Mouse (Mus musculus): ENCODE measurements around the gene Samhd1. TPM values are rescaled to one million over a fixed set of nuclear protein-coding genes. Genes with fewer than 3 reads are reported as not detected.

The Samhd1 gene
- polyA plus RNA-seq, 1 experiment from 2014 or later = 25.6 TPM

DNA sequence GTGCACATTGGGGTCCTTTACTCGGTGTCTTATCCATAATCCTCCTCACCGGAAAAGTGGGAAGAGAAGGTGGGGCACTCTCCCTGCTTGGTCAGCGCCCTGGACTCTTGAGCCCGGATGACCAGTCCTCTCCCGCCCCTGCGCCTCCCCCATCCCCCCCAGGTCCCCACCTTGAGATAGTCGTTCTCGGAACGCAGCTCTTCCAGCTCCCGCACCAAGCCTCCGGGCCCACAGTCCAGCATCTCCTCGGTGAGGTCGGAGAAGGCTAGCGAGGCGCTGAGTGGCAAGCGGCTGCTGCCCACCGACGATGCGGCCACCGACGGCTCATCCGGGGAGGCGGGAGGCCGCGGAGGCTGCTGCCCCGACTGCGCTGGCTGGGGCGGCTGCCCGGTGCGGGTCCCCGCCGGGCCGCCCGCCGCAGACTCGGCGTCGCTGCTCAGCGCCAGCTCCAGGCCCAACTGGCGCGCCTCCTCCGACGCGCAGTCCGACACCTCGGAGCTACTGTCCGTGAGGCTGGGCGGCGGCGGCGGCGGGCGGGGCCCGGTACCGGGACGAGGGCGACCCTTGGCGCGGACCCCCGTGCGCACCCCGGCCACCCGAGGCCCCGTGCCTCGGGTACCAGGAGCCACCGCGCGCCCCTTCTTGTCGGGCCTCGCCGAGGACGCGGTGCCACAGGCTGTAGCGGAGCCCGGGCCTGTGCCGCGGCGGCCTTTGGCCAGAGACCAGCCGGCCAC lies 56.8 kb downstream of the Samhd1 start:
- no peaks in the 10 kb centered on the region for H3K27me3 ChIP-seq
- no peak for ATAC-seq (ENCODE audit: insufficient number of reproducible peaks, insufficient read depth, low FRiP score, low TSS enrichment, low read depth)
- H3K4me3 ChIP-seq (replicated peaks) = peak overlapping the region; percentile 99
- H3K4me1 ChIP-seq (replicated peaks) = peaks cover 50% of the 10 kb centered on the region
- under 1% methylated on average over 63 of the region's 79 CpGs for WGBS
- peak overlapping the region; percentile 99 for H3K27ac ChIP-seq
- peak overlapping the region; percentile 99 for H3K9ac ChIP-seq (replicated peaks)
- H3K9me3 ChIP-seq = no peaks in the 10 kb centered on the region
- H3K4me2 ChIP-seq = peak overlapping the region; percentile 76
- H3K36me3 ChIP-seq = peaks cover 9% of the 10 kb centered on the region

DNA sequence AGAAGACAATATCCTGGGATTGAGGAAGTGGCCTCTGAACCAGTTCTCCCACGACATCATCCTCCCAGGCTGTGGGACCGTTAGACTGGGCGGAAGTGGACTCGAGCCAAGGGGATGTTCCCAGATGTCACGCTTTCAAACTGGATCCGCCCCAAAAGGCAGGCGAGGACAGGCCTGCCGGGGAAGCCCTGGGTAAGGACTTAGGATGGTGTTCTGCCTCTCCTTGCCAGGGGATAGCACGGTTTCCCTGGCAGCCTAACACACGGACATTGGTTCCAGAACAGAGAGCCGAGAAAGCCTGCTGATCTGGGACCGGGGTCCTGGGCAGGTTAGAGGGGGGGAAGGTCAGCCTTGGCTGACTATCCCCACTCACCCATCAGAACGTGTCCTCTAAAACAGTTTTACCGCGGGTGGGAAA lies 57.4 kb downstream of the Samhd1 start:
- Histone ChIP-seq H3K4me1 (replicated peaks) (peaks cover 56% of the 10 kb centered on the region), H3K27me3 (no peaks in the 10 kb centered on the region), H3K36me3 (peaks cover 14% of the 10 kb centered on the region), H3K4me2 (peak overlapping the region; percentile 76), H3K27ac (peak overlapping the region; percentile 99; the same call in 1 of the 2 replicates), H3K9ac (replicated peaks) (peak overlapping the region; percentile 99), H3K4me3 (replicated peaks) (peak overlapping the region; percentile 99), H3K9me3 (no peaks in the 10 kb centered on the region)
- under 1% methylated on average over 15 of the region's 15 CpGs for WGBS
- ATAC-seq (ENCODE audit: insufficient number of reproducible peaks, insufficient read depth, low FRiP score, low TSS enrichment, low read depth) = no peak

DNA sequence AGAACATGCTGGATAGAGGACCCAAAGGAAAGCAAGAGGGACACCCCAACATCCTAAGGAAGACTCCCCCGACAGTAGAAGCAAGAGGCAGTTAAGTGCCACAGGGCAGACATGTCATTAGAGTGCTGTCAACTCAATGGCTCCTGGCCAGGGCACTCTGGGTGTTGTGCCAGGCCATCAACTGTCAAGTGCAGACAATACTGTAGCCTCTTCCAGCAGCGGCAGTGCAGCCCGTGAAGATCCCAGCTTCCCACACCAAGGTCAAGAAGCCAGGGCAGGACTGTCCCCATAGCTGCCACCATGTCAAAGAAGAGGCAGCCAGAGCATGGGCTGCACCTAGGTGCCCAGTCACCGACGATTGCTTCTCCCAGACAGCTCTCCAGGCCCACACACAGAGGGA lies 57.9 kb downstream of the Samhd1 start:
- 51% methylated on average over 5 of the region's 5 CpGs for WGBS
- no peak overlapping the region for H3K27ac ChIP-seq
- ATAC-seq (ENCODE audit: insufficient number of reproducible peaks, insufficient read depth, low FRiP score, low TSS enrichment, low read depth) = no peak

DNA sequence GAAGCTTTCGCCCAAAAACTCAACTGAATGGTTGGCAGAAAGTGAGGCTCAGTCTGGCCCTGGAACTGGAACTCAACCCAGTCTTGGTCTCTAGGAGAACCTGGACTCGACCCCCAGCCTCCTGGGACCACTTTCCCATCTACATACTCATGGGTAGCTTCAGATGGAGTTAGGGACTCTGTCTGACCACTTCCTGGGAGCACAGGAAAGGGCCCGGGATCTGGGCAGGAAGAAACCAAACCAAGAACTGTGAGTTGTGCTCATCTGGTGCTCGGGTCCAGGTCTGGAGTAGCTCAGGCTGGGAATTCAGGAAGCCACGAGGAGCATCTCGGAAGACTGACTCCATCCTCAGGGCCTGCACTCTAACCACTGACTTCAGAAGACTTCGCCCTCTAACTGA lies 58.5 kb downstream of the Samhd1 start:
- peaks cover 21% of the 10 kb centered on the region for H3K36me3 ChIP-seq
- H3K27ac ChIP-seq = no peak overlapping the region
- no peak for ATAC-seq (ENCODE audit: insufficient number of reproducible peaks, insufficient read depth, low FRiP score, low TSS enrichment, low read depth)
- H3K4me2 ChIP-seq = peak overlapping the region; percentile 76
- H3K9ac ChIP-seq (replicated peaks) = 0 out of 2 replicates have a peak overlapping the region, but pooled peaks have one; percentile 23
- peak overlapping the region; percentile 99 for H3K4me3 ChIP-seq (replicated peaks)
- H3K27me3 ChIP-seq = no peaks in the 10 kb centered on the region
- H3K9me3 ChIP-seq = no peaks in the 10 kb centered on the region
- 82% methylated on average over 7 of the region's 7 CpGs for whole genome bisulfite sequencing
- peaks cover 67% of the 10 kb centered on the region for H3K4me1 ChIP-seq (replicated peaks)

More for the DNA sequence above, 57.9 kb downstream of the Samhd1 start:
- Histone ChIP-seq H3K36me3 (peaks cover 19% of the 10 kb centered on the region), H3K4me3 (replicated peaks) (peak overlapping the region; percentile 99), H3K4me2 (peak overlapping the region; percentile 76), H3K27me3 (no peaks in the 10 kb centered on the region), H3K9ac (replicated peaks) (peak overlapping the region; percentile 99), H3K4me1 (replicated peaks) (peaks cover 61% of the 10 kb centered on the region), H3K9me3 (no peaks in the 10 kb centered on the region)

DNA sequence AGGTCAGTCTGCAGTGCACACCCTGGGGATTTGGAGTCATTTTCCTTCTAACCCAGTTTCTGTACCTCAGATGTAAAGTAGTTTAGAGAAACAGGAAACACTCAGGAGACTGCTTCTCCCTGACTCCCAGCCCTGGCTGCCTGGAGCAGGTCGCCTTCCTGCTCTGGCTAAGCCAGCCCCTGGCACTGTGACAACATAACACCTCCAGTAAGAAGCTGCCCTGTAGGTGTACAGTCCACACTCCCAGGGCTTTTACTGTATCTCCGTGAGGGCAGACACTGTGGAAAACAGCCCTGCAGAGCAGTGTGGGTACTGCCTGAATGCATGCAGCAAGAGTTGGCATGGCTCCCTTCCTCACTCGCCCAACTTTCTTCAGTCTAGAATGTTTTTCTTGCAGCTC lies 59.4 kb downstream of the Samhd1 start:
- peaks cover 76% of the 10 kb centered on the region for H3K4me1 ChIP-seq (replicated peaks)
- H3K27me3 ChIP-seq = no peaks in the 10 kb centered on the region
- ATAC-seq (ENCODE audit: insufficient number of reproducible peaks, insufficient read depth, low FRiP score, low TSS enrichment, low read depth) = no peak
- H3K4me3 ChIP-seq (replicated peaks) = peak overlapping the region; percentile 99
- H3K4me2 ChIP-seq = peak overlapping the region; percentile 76
- 59% methylated on average over 3 of the region's 3 CpGs for WGBS
- H3K9me3 ChIP-seq = no peaks in the 10 kb centered on the region
- peak overlapping the region; percentile 48; the same call in 1 of the 2 replicates for H3K9ac ChIP-seq (replicated peaks)
- H3K27ac ChIP-seq = peak overlapping the region; percentile 69
- peaks cover 22% of the 10 kb centered on the region for H3K36me3 ChIP-seq

DNA sequence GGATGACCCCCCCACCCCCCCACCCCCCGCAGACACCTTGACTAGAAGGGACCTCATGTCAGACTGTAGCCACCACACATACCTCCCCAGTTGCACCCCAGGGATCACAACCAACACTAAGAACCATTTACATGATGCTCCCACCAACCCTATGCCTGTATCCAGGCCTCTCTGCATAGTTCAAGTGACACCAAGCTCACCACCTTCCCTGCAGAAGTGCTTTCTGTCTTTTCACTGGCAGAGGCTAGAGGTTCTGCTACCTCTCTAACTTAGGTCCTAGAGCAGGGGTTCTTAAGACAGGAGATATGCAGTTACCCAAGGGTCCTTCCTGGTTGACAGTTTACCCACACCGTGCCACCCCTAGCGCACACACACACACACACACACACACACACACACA lies 59.8 kb downstream of the Samhd1 start:
- Histone ChIP-seq H3K4me1 (replicated peaks) (peaks cover 80% of the 10 kb centered on the region), H3K4me2 (peak overlapping the region; percentile 76), H3K36me3 (peaks cover 26% of the 10 kb centered on the region), H3K9me3 (no peaks in the 10 kb centered on the region), H3K27ac (no peak overlapping the region), H3K27me3 (no peaks in the 10 kb centered on the region), H3K4me3 (replicated peaks) (0 out of 2 replicates have a peak overlapping the region, but pooled peaks have one; percentile 99), H3K9ac (replicated peaks) (peak overlapping the region; percentile 48; the same call in 1 of the 2 replicates)
- ATAC-seq (ENCODE audit: insufficient number of reproducible peaks, insufficient read depth, low FRiP score, low TSS enrichment, low read depth) = no peak
- WGBS = 87% methylated on average over 3 of the region's 3 CpGs

DNA sequence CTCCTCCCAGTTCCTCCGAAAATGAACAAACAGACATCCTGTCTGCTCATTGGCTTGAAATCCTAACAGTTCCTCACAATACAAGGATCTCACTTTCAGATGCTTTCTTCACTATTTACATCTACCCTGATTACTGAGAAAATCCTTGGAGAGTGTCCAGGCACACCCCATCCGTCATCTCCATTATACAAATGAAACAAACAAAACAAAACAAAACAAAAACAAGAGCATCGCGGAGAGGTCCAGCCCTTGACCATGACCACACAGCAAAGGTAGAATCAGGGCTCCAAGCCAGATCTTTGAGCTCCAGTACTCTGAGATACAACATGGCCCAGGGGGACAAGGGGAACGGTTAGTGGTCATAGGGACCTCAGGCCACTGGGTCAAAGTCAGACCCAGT lies 60.3 kb downstream of the Samhd1 start:
- Histone ChIP-seq H3K9ac (replicated peaks) (0 out of 2 replicates have a peak overlapping the region, but pooled peaks have one; percentile 9), H3K36me3 (peaks cover 26% of the 10 kb centered on the region), H3K4me2 (peak overlapping the region; percentile 76; the same call in 1 of the 2 replicates), H3K4me1 (replicated peaks) (peaks cover 80% of the 10 kb centered on the region), H3K9me3 (no peaks in the 10 kb centered on the region), H3K27ac (no peak overlapping the region), H3K4me3 (replicated peaks) (no peak overlapping the region), H3K27me3 (no peaks in the 10 kb centered on the region)
- WGBS = 87% methylated on average over 5 of the region's 5 CpGs
- ATAC-seq (ENCODE audit: insufficient number of reproducible peaks, insufficient read depth, low FRiP score, low TSS enrichment, low read depth) = no peak

DNA sequence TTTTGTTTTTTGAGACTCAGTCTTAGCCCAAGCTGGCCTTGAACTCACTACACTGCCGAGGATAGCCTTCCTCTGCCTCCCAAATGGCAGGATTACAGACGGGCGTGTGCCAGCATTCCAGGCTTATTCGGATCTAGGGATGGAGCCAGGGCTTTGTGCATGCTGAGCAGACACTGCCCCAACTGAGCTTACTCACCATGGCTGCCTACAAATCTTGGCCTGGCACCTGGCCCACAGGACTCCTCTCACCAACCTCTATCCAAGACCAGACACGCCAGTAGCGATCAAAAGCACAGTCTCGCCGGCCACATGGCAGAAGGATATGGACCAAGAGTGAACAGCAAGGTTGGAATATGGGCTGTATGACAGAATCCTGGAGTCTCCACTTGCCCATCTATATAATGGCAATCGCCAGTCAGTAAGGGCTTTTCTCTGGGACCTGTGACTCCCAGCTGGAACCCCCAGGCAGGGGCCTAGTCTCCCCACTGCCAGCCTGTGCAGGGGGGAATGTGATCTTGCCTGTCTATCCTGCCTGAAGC lies 60.8 kb downstream of the Samhd1 start:
- WGBS = 83% methylated on average over 9 of the region's 9 CpGs
- 0 out of 2 replicates have a peak overlapping the region, but pooled peaks have one; percentile 29 for H3K27ac ChIP-seq
- H3K4me1 ChIP-seq (replicated peaks) = peaks cover 83% of the 10 kb centered on the region
- H3K4me3 ChIP-seq (replicated peaks) = no peak overlapping the region
- ATAC-seq (ENCODE audit: insufficient number of reproducible peaks, insufficient read depth, low FRiP score, low TSS enrichment, low read depth) = no peak
- H3K27me3 ChIP-seq = no peaks in the 10 kb centered on the region
- H3K36me3 ChIP-seq = peaks cover 26% of the 10 kb centered on the region
- H3K9me3 ChIP-seq = no peaks in the 10 kb centered on the region
- peak overlapping the region; percentile 76 for H3K4me2 ChIP-seq
- 0 out of 2 replicates have a peak overlapping the region, but pooled peaks have one; percentile 9 for H3K9ac ChIP-seq (replicated peaks)

DNA sequence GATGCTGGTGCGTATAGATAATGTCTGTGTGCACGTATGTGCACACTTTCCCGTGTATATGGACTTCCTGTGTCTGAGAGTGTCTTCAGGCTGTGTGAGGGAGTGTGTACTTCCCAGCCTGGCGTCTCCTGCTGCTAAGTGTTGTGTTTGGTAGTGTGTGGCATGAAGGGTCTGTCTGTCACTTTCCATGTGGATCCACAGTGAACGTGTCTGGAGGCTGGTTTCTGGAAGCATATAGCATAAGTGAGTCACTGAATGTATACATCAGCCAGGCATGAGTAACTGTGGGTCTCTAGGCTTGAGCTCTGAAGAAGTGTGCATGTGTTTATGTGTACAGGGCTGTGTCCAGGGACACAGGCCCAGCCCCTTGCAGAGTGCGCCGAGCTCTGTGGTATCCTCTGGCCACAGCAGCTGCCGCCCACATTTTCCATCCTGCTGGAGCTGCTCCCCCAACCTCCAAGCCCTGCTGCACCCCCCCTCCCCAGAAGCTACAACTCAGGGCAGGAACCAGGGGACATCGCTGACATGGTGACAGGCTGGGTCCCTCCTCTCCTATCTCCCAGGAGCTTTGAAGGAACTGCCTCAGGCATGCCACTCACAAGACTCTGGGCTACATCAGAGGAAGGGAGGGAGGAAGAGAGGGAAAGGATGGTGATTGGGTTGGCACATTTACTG lies 61.5 kb downstream of the Samhd1 start:
- H3K9ac ChIP-seq (replicated peaks) = no peak overlapping the region
- ATAC-seq (ENCODE audit: insufficient number of reproducible peaks, insufficient read depth, low FRiP score, low TSS enrichment, low read depth) = no peak

DNA sequence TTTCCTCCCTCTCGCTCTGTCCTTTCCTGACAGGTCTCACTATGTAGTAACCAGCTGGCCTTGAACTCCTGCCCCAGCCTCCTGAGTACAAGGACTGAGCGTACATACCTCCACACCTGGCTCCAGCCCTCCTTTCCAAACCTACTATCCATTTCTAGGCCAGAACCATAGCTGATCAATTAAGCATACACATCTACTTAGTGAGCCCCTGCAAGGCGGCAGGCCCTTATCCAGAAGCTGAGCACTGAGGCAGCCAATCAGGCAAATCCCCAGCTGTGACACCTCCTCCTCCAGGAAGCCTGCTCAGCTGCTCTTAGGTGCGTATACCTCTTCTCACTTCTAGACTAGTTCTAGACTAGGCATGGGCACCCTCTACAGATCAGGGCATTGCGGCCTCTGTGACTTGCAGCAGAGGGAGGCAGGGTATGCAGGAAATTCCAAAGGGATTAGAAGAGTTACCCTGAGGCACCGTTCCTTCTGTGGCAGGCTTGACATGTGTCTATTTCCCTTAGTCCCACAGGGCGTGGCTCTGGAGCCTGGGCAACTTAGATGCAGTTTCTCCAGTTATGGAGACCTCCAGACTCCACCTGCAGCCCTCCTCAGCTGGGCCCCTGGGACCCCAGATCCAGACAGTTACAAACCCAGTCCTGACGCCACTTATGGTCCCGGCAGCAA lies 62.6 kb downstream of the Samhd1 start:
- Histone ChIP-seq H3K4me1 (replicated peaks) (peaks cover 90% of the 10 kb centered on the region), H3K27me3 (no peaks in the 10 kb centered on the region), H3K36me3 (peaks cover 30% of the 10 kb centered on the region), H3K9ac (replicated peaks) (no peak overlapping the region), H3K27ac (no peak overlapping the region; the same call in 1 of the 2 replicates), H3K4me3 (replicated peaks) (no peak overlapping the region), H3K9me3 (no peaks in the 10 kb centered on the region), H3K4me2 (no peak overlapping the region)
- no peak for ATAC-seq (ENCODE audit: insufficient number of reproducible peaks, insufficient read depth, low FRiP score, low TSS enrichment, low read depth)
- WGBS = 67% methylated on average over 9 of the region's 9 CpGs

More for the DNA sequence above, 61.5 kb downstream of the Samhd1 start:
- Histone ChIP-seq H3K9me3 (no peaks in the 10 kb centered on the region), H3K4me2 (peak overlapping the region; percentile 76; the same call in 1 of the 2 replicates), H3K4me1 (replicated peaks) (peaks cover 90% of the 10 kb centered on the region), H3K36me3 (peaks cover 26% of the 10 kb centered on the region), H3K4me3 (replicated peaks) (no peak overlapping the region), H3K27ac (peak overlapping the region; percentile 12; the same call in 1 of the 2 replicates), H3K27me3 (no peaks in the 10 kb centered on the region)
- 81% methylated on average over 9 of the region's 9 CpGs for WGBS
